Mouse (Mus musculus): ENCODE data around the gene Rmnd5b. TPM values are rescaled to one million over a fixed set of nuclear protein-coding genes. Genes with fewer than 3 reads are reported as not detected.

Gene Rmnd5b
- polyA plus RNA-seq, 1 experiment from 2014 or later: 53.9 TPM

DNA sequence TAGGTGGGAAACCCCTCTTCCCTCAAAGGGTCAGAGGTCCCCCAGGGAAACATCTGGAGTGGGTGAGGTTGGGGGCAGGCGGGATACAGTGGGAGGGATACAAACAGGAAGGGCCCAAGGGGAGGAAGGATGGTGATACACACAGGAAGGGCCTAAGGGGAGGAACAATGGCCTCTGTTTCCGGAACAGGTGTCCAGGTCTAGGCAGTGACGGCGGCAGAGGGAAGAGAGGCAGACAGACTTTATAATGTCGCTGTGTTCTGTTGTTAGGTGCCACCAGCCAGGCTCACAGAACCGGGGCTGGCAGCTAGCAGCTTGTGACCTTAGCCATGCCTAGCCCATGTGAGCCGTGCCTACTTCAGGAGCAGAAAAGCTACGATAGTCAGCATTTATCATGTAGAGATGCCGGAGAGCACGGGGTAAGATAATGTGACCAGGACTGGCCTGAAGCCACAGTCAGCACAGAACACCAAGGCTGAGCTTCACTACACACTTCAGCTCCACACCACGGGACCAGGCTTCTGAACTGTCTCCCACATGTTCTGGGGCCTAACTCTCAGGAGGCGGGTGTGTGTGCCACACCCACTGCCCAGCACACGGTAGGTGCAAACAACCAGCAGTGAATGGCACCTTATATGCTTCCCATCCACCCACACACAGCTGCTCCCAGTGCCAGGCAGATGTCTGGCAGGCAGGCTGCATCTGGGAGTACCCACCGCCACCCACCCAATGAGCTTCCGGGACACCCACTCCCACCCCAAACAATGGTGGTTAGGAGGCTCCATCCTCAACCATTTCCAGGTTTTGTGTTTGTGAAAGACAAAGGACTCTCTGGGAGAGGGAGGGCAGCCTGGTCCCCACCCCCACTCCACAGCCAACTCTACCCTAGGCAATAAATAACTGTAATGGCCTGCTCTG is 11.3 kb upstream of the Rmnd5b start:
- no peak overlapping the region for H3K4me2 ChIP-seq (replicated peaks)
- no peak for ATAC-seq (ENCODE audit: low FRiP score)
- H3K9me3 ChIP-seq (replicated peaks): no peaks in the 10 kb centered on the region
- WGBS: 77% methylated on average over 15 of the region's 15 CpGs
- H3K36me3 ChIP-seq: no peaks in the 10 kb centered on the region
- H3K27ac ChIP-seq: peak overlapping the region; percentile 49; the same call in 1 of the 2 replicates
- no peak overlapping the region for H3K9ac ChIP-seq
- peaks cover 30% of the 10 kb centered on the region for H3K27me3 ChIP-seq
- no peak overlapping the region for H3K4me3 ChIP-seq
- H3K4me1 ChIP-seq: peaks cover 35% of the 10 kb centered on the region

DNA sequence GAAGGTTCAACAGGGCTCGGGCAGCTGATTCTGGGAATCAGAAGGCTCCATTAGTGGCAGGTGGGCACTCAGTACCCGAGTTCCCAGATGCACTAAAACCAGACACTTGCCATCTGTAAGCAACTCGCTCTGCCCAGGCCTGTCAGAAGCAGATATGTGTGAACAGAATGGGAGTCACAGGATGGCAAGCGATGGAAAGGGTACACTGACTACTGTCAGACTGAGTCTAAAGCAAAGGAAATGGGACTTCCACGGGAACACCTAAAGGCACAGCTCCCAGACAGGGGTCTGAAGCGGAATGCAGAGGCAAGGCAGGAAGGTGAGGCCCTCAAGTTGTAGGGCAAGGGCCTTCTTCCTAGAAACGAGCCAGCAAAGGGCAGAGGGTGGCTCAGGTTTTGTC is 10.5 kb upstream of the Rmnd5b start:
- H3K4me2 ChIP-seq (replicated peaks): no peak overlapping the region
- H3K4me3 ChIP-seq: no peak overlapping the region
- H3K27ac ChIP-seq: no peak overlapping the region
- WGBS: 86% methylated on average over 7 of the region's 7 CpGs
- H3K9ac ChIP-seq: no peak overlapping the region
- H3K36me3 ChIP-seq: no peaks in the 10 kb centered on the region
- peaks cover 35% of the 10 kb centered on the region for H3K4me1 ChIP-seq
- H3K27me3 ChIP-seq: peaks cover 27% of the 10 kb centered on the region
- H3K9me3 ChIP-seq (replicated peaks): no peaks in the 10 kb centered on the region
- ATAC-seq (ENCODE audit: low FRiP score): no peak

DNA sequence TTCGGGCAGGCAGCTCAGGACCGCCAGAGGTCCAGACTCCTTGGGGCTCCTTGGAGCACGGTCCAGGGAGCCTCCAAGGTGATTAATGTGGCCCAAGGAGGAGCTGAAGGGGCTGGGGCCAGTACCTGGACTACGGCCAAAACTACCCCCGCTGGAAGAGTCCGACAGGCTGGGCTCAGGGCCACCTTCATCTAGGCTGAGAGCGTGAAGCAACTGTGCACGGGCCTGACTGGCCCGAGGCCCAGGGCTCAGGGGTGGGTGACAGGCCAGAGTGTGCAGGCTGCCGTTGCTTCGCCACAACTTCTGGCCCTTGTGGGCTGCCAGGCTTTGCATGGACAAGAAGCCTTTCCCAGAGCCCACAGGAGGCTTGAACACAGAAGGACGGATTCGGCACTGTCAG is 9.6 kb upstream of the Rmnd5b start:
- peaks cover 28% of the 10 kb centered on the region for H3K4me1 ChIP-seq
- no peaks in the 10 kb centered on the region for H3K9me3 ChIP-seq (replicated peaks)
- peaks cover 17% of the 10 kb centered on the region for H3K27me3 ChIP-seq
- ATAC-seq (ENCODE audit: low FRiP score): no peak
- no peak overlapping the region for H3K4me3 ChIP-seq
- WGBS: 92% methylated on average over 13 of the region's 13 CpGs
- H3K27ac ChIP-seq: no peak overlapping the region
- no peak overlapping the region for H3K4me2 ChIP-seq (replicated peaks)
- no peaks in the 10 kb centered on the region for H3K36me3 ChIP-seq
- no peak overlapping the region for H3K9ac ChIP-seq

DNA sequence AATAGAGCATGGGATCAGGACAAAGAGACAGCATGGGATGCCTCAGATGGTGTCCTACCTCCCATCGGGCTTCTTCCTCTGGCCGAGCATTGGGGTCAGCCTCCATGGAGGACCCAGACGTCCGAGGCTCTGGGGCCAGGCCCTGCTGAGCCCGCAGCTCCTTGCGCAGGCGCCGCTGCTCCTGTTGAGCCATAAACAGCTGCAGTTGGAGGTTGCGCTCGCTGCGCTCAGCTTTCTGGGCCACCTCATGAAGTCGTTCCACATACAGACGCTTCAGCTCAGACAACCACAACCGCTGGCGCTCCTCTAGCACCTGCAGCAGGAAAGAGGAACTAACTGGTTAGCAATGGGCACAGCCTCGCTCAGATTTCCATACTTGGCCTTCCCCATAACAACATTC is 8.5 kb upstream of the Rmnd5b start:
- no peaks in the 10 kb centered on the region for H3K36me3 ChIP-seq
- H3K4me1 ChIP-seq: peaks cover 18% of the 10 kb centered on the region
- no peak overlapping the region for H3K4me3 ChIP-seq
- H3K9ac ChIP-seq: no peak overlapping the region
- 77% methylated on average over 16 of the region's 16 CpGs for WGBS
- H3K27me3 ChIP-seq: peaks cover 7% of the 10 kb centered on the region; the same call in 1 of the 2 replicates
- no peak for ATAC-seq (ENCODE audit: low FRiP score)
- no peak overlapping the region for H3K27ac ChIP-seq
- H3K9me3 ChIP-seq (replicated peaks): no peaks in the 10 kb centered on the region
- 0 out of 2 replicates have a peak overlapping the region, but pooled peaks have one; percentile 13 for H3K4me2 ChIP-seq (replicated peaks)

DNA sequence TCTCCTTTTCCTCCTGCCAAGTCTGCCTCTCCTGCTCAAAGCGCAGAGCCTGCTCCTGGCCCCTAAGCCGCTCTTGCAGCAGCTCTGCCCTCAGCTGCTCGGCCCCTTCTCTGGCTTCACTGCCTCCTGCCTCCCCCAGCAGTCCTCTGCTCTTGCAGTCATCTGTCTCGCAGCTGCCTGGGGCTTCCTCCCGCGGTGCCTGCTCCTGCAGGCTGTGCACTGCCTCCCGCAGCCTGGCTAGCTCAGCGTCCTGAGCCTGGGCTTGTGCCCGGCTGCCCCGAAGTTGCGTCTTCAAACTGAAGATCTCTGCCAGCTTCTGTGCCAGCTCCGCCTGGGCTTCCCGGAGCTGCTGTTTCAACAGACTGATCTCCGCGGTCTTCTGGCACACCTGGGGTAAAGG is 8.1 kb upstream of the Rmnd5b start:
- no peak overlapping the region for H3K27ac ChIP-seq
- ATAC-seq (ENCODE audit: low FRiP score): no peak
- H3K4me3 ChIP-seq: no peak overlapping the region
- no peaks in the 10 kb centered on the region for H3K36me3 ChIP-seq
- no peak overlapping the region for H3K9ac ChIP-seq
- 0 out of 2 replicates have a peak, but pooled peaks cover 3% of the 10 kb centered on the region for H3K27me3 ChIP-seq
- 55% methylated on average over 15 of the region's 15 CpGs for WGBS
- H3K4me1 ChIP-seq: peaks cover 14% of the 10 kb centered on the region
- peak overlapping the region; percentile 13; the same call in 1 of the 2 replicates for H3K4me2 ChIP-seq (replicated peaks)
- no peaks in the 10 kb centered on the region for H3K9me3 ChIP-seq (replicated peaks)

DNA sequence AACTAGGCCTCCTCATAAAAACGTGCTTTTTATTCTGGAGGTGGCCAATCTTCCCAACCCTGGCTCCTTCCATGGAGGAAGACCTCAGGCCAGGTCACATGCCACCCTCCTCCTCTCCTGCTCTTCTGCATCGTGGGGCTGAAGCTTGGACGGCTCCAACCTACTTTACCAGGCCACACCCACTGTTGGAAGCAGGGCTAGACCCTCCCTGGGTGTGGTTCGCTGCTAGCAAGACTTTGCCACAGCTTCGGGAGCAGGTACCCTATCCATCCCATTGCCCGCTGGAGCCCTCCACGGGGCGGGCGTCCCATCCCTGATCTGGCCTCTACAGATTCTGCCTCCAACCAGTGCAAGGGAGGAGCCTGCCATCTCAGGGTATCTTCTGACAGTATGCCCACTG is 7.5 kb upstream of the Rmnd5b start:
- no peak overlapping the region for H3K4me3 ChIP-seq
- H3K27me3 ChIP-seq: 0 out of 2 replicates have a peak, but pooled peaks cover under 1% of the 10 kb centered on the region
- H3K9me3 ChIP-seq (replicated peaks): no peaks in the 10 kb centered on the region
- H3K4me2 ChIP-seq (replicated peaks): no peak overlapping the region
- H3K27ac ChIP-seq: no peak overlapping the region
- H3K9ac ChIP-seq: no peak overlapping the region
- no peak for ATAC-seq (ENCODE audit: low FRiP score)
- no peaks in the 10 kb centered on the region for H3K36me3 ChIP-seq
- peaks cover 8% of the 10 kb centered on the region for H3K4me1 ChIP-seq
- 72% methylated on average over 9 of the region's 9 CpGs for whole genome bisulfite sequencing

DNA sequence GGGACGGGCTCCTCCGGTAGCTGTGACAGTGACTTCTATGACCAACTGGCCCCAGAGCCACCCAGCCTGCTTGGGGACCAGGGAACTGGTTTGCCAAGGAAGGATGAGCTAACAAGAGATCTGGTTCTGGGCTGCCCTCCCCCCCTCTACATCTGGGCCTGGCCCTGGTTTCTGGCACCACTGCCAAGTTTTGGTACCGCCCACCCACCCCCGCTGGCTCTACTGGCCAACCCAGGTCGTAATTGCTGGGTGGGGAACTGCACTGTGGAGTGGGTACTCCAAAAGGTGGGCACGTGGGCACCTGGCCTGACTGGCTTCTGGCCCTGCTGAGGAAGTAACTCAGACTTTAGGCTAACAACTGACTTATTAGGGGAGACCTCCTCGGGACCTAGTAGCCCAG is 5.1 kb upstream of the Rmnd5b start:
- no peak for ATAC-seq (ENCODE audit: low FRiP score)
- H3K4me3 ChIP-seq: no peak overlapping the region
- peaks cover 5% of the 10 kb centered on the region; the same call in 1 of the 2 replicates for H3K27me3 ChIP-seq
- no peaks in the 10 kb centered on the region for H3K36me3 ChIP-seq
- no peaks in the 10 kb centered on the region for H3K9me3 ChIP-seq (replicated peaks)
- peaks cover 12% of the 10 kb centered on the region for H3K4me1 ChIP-seq
- 86% methylated on average over 7 of the region's 7 CpGs for WGBS
- H3K9ac ChIP-seq: no peak overlapping the region
- H3K27ac ChIP-seq: no peak overlapping the region
- no peak overlapping the region for H3K4me2 ChIP-seq (replicated peaks)

DNA sequence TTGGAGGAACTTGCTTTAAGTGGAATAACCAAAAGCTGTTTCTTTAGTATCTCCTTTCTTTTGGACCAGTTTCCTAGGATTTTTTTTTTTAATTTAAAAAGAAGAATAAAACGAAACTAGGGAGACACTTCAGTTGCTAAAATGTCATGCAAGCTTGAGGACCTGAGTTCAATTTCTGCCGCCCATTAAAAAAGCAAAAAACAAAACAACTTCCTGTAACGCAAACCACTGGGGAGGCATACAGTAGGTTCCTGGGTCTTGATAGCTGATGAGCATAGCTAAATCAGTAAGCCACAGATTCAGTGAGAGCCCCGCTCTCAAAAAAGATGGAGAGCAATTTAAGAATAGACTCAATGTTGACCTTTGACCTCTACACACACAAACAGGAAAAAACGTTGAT is 2.8 kb upstream of the Rmnd5b start:
- Histone ChIP-seq H3K27ac (no peak overlapping the region), H3K9me3 (replicated peaks) (no peaks in the 10 kb centered on the region), H3K36me3 (no peaks in the 10 kb centered on the region), H3K9ac (no peak overlapping the region), H3K4me1 (peaks cover 21% of the 10 kb centered on the region), H3K27me3 (peaks cover 5% of the 10 kb centered on the region; the same call in 1 of the 2 replicates), H3K4me3 (no peak overlapping the region), H3K4me2 (replicated peaks) (no peak overlapping the region)
- WGBS: 67% methylated on average over 5 of the region's 5 CpGs
- ATAC-seq (ENCODE audit: low FRiP score): no peak

DNA sequence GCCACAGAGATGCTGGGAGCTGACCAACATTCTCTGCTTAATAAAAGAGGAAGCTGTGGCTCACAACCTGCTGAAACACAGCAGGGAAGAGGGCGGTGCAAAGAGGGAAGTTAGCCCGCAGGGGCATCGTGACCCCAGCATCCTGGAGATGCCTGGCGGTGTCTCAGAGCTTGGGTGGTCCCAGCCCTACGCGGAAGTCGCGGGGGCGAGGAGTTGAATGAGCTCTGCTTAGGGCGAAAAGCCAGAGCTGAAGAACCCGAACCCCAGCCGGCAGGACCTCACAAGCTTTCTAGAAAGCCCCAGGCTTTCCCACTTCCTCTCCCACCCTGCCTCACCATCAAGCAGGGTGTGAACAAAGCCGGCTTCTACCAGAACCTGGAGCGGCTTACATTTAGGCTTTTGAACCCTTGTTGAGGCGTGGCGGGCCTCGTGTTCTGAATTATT is 2.3 kb upstream of the Rmnd5b start:
- WGBS: 5% methylated on average over 17 of the region's 17 CpGs
- no peak for ATAC-seq (ENCODE audit: low FRiP score)
- Histone ChIP-seq H3K9me3 (replicated peaks) (no peaks in the 10 kb centered on the region), H3K27me3 (peaks cover 5% of the 10 kb centered on the region; the same call in 1 of the 2 replicates), H3K36me3 (no peaks in the 10 kb centered on the region), H3K27ac (peak overlapping the region; percentile 12; the same call in 1 of the 2 replicates), H3K9ac (peak overlapping the region; percentile 32; the same call in 1 of the 2 replicates), H3K4me3 (no peak overlapping the region), H3K4me2 (replicated peaks) (peak overlapping the region; percentile 34), H3K4me1 (peaks cover 21% of the 10 kb centered on the region)

DNA sequence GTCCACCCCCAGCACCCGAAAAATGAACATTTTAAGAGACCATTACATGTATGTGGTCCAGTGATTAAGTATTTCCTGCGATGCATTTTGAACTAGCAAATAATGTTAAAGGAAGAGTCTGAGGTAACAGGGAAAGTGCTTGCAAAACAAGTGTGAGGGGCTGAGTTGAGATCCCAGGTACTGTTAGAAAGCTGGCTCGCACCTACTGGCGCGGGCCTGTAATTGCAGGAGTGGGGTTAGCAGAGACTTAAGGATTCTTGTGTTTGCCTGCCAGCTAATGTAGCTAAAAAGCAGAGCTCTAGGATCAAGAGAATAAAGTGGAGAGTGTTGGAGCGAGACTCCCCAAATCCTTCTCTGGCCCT is 608 bp upstream of the Rmnd5b start:
- H3K36me3 ChIP-seq: no peaks in the 10 kb centered on the region
- peaks cover 21% of the 10 kb centered on the region for H3K4me1 ChIP-seq
- peaks cover 5% of the 10 kb centered on the region; the same call in 1 of the 2 replicates for H3K27me3 ChIP-seq
- 5% methylated on average over 6 of the region's 6 CpGs for WGBS
- peak overlapping the region; percentile 67 for H3K9ac ChIP-seq
- peak overlapping the region; percentile 71 for H3K4me3 ChIP-seq
- H3K4me2 ChIP-seq (replicated peaks): peak overlapping the region; percentile 73
- H3K9me3 ChIP-seq (replicated peaks): no peaks in the 10 kb centered on the region
- peak overlapping the region; percentile 72 for H3K27ac ChIP-seq
- 0 out of 2 replicates have a peak, but pooled peaks have one; percentile 29 for ATAC-seq (ENCODE audit: low FRiP score)

DNA sequence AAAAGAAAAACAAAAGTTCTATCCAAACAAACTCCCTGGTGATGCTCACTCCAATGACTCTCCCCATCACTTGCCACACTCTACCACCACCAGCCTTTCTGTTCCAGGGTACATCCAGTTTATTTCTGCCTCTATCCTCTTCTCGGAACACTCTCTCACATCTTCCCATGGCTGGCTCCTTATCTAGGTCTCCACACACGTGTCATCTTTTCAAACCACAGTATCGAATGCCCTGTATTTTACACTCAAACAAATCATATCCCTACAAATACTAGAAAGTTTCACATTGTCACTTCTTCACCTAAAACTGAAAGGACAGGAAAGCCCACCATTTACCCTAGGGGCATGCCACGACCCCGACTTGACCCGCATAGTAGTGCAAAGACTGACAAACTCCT is 570 bp downstream of the Rmnd5b start:
- peak overlapping the region; percentile 67 for H3K9ac ChIP-seq
- ATAC-seq (ENCODE audit: low FRiP score): no peak
- H3K36me3 ChIP-seq: 0 out of 2 replicates have a peak, but pooled peaks cover 4% of the 10 kb centered on the region
- H3K27ac ChIP-seq: peak overlapping the region; percentile 72; the same call in 1 of the 2 replicates
- no peaks in the 10 kb centered on the region for H3K9me3 ChIP-seq (replicated peaks)
- WGBS: 21% methylated on average over 6 of the region's 6 CpGs
- H3K4me3 ChIP-seq: peak overlapping the region; percentile 71
- H3K27me3 ChIP-seq: peaks cover 5% of the 10 kb centered on the region; the same call in 1 of the 2 replicates
- H3K4me2 ChIP-seq (replicated peaks): peak overlapping the region; percentile 73
- H3K4me1 ChIP-seq: peaks cover 21% of the 10 kb centered on the region

DNA sequence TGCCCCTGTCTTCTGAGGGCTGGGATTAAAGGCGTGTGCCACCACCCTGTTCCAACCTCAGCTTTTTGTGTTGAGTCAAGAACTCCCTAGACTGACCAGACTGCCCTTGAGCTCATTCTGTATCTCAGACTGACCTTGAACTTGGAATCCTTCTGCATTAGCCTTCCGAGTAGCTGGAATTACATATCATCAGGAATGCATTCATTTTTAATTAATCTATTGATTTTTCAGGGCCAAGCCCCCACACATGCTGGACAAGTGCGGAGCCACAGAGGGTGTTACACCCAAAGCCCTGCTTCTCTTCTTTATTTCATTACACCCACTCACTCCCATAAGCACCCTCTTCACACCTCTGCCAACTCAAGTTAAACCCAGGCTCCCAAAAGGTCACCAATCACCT is 2.0 kb downstream of the Rmnd5b start:
- H3K9me3 ChIP-seq (replicated peaks): no peaks in the 10 kb centered on the region
- no peak overlapping the region for H3K9ac ChIP-seq
- H3K36me3 ChIP-seq: peaks cover 14% of the 10 kb centered on the region
- H3K4me1 ChIP-seq: peaks cover 21% of the 10 kb centered on the region
- ATAC-seq (ENCODE audit: low FRiP score): no peak
- 93% methylated on average over 3 of the region's 3 CpGs for WGBS
- no peak overlapping the region for H3K27ac ChIP-seq
- H3K4me2 ChIP-seq (replicated peaks): no peak overlapping the region
- peaks cover 5% of the 10 kb centered on the region; the same call in 1 of the 2 replicates for H3K27me3 ChIP-seq
- H3K4me3 ChIP-seq: no peak overlapping the region

Measured in hindbrain, embryonic 12.5 days (tissue).